Mouse (Mus musculus): ENCODE measurements around the gene H2afy. TPM values are rescaled to one million over a fixed set of nuclear protein-coding genes. Genes with fewer than 3 reads are reported as not detected.

H2afy gene
- polyA plus RNA-seq, 1 experiment from 2014 or later = 246 TPM

- H3K4me3 ChIP-seq (ENCODE audit: low read depth, low read length) = no peak overlapping the region
- peaks cover 6% of the 10 kb centered on the region for H3K4me1 ChIP-seq (ENCODE audit: control insufficient read depth, insufficient read depth, low read length)
- H3K36me3 ChIP-seq (ENCODE audit: control insufficient read depth, insufficient read depth, low read length) = no peaks in the 10 kb centered on the region
- WGBS = 38% methylated on average over 6 of the region's 6 CpGs
- H3K4me2 ChIP-seq (ENCODE audit: low read depth, low read length) = no peak overlapping the region
- H3K9ac ChIP-seq (ENCODE audit: low read depth, low read length) = no peak overlapping the region
- ATAC-seq (ENCODE audit: low read depth) (no peak), DNase-seq (ENCODE audit: low spot score) (no peak)
- no peaks in the 10 kb centered on the region for H3K27me3 ChIP-seq (replicated peaks; ENCODE audit: control insufficient read depth, insufficient read depth, low read length)
- no peaks in the 10 kb centered on the region for H3K9me3 ChIP-seq (ENCODE audit: control insufficient read depth, low read length)
- H3K27ac ChIP-seq (replicated peaks; ENCODE audit: low read depth, low read length) = no peak overlapping the region; the same call in 1 of the 2 replicates
Measured at GRCm38 (mm10) chr13:56139167-56139751, 3.1 kb upstream of the H2afy start.

GRCm38 (mm10) chr13:56135231-56136052 is 719 bp downstream of the H2afy start:
- DNase-seq (ENCODE audit: low spot score) (peak; percentile 89), ATAC-seq (ENCODE audit: low read depth) (peak; percentile 90)
- Histone ChIP-seq H3K36me3 (ENCODE audit: control insufficient read depth, insufficient read depth, low read length) (peaks cover 7% of the 10 kb centered on the region; the same call in 1 of the 2 replicates), H3K27ac (replicated peaks; ENCODE audit: low read depth, low read length) (peak overlapping the region; percentile 89), H3K4me3 (ENCODE audit: low read depth, low read length) (peak overlapping the region; percentile 80), H3K9ac (ENCODE audit: low read depth, low read length) (peak overlapping the region; percentile 99), H3K27me3 (replicated peaks; ENCODE audit: control insufficient read depth, insufficient read depth, low read length) (no peaks in the 10 kb centered on the region), H3K4me2 (ENCODE audit: low read depth, low read length) (peak overlapping the region; percentile 66), H3K4me1 (ENCODE audit: control insufficient read depth, insufficient read depth, low read length) (peaks cover 14% of the 10 kb centered on the region), H3K9me3 (ENCODE audit: control insufficient read depth, low read length) (no peaks in the 10 kb centered on the region)
- WGBS = 6% methylated on average over 9 of the region's 89 CpGs

- under 1% methylated on average over 21 of the region's 50 CpGs for WGBS
- DNase-seq (ENCODE audit: low spot score) (no peak), ATAC-seq (ENCODE audit: low read depth) (peak; percentile 31)
- H3K9ac ChIP-seq (ENCODE audit: low read depth, low read length) = peak overlapping the region; percentile 99
- H3K4me1 ChIP-seq (ENCODE audit: control insufficient read depth, insufficient read depth, low read length) = peaks cover 14% of the 10 kb centered on the region
- H3K9me3 ChIP-seq (ENCODE audit: control insufficient read depth, low read length) = no peaks in the 10 kb centered on the region
- H3K36me3 ChIP-seq (ENCODE audit: control insufficient read depth, insufficient read depth, low read length) = peaks cover 14% of the 10 kb centered on the region; the same call in 1 of the 2 replicates
- peak overlapping the region; percentile 89 for H3K27ac ChIP-seq (replicated peaks; ENCODE audit: low read depth, low read length)
- H3K4me2 ChIP-seq (ENCODE audit: low read depth, low read length) = peak overlapping the region; percentile 66
- H3K4me3 ChIP-seq (ENCODE audit: low read depth, low read length) = peak overlapping the region; percentile 80
- no peaks in the 10 kb centered on the region for H3K27me3 ChIP-seq (replicated peaks; ENCODE audit: control insufficient read depth, insufficient read depth, low read length)
Measured at GRCm38 (mm10) chr13:56134631-56135181, 1.5 kb downstream of the H2afy start.

GRCm38 (mm10) chr13:56134031-56134430 is 2.1 kb downstream of the H2afy start:
- H3K9me3 ChIP-seq (ENCODE audit: control insufficient read depth, low read length) = no peaks in the 10 kb centered on the region
- no peak for DNase-seq (ENCODE audit: low spot score)
- peak overlapping the region; percentile 80 for H3K4me3 ChIP-seq (ENCODE audit: low read depth, low read length)
- WGBS = 35% methylated on average over 5 of the region's 5 CpGs
- ATAC-seq (ENCODE audit: low read depth) = no peak
- H3K27me3 ChIP-seq (replicated peaks; ENCODE audit: control insufficient read depth, insufficient read depth, low read length) = no peaks in the 10 kb centered on the region
- peaks cover 14% of the 10 kb centered on the region for H3K4me1 ChIP-seq (ENCODE audit: control insufficient read depth, insufficient read depth, low read length)
- peak overlapping the region; percentile 66 for H3K4me2 ChIP-seq (ENCODE audit: low read depth, low read length)
- H3K9ac ChIP-seq (ENCODE audit: low read depth, low read length) = peak overlapping the region; percentile 99
- H3K27ac ChIP-seq (replicated peaks; ENCODE audit: low read depth, low read length) = no peak overlapping the region
- peaks cover 16% of the 10 kb centered on the region; the same call in 1 of the 2 replicates for H3K36me3 ChIP-seq (ENCODE audit: control insufficient read depth, insufficient read depth, low read length)

- ATAC-seq (ENCODE audit: low read depth) (no peak), DNase-seq (ENCODE audit: low spot score) (no peak)
- WGBS = 85% methylated on average over 7 of the region's 7 CpGs
- no peaks in the 10 kb centered on the region for H3K9me3 ChIP-seq (ENCODE audit: control insufficient read depth, low read length)
- no peak overlapping the region for H3K4me3 ChIP-seq (ENCODE audit: low read depth, low read length)
- H3K4me2 ChIP-seq (ENCODE audit: low read depth, low read length) = 0 out of 2 replicates have a peak overlapping the region, but pooled peaks have one; percentile 66
- H3K4me1 ChIP-seq (ENCODE audit: control insufficient read depth, insufficient read depth, low read length) = peaks cover 14% of the 10 kb centered on the region
- no peaks in the 10 kb centered on the region for H3K27me3 ChIP-seq (replicated peaks; ENCODE audit: control insufficient read depth, insufficient read depth, low read length)
- no peak overlapping the region for H3K9ac ChIP-seq (ENCODE audit: low read depth, low read length)
- peaks cover 23% of the 10 kb centered on the region for H3K36me3 ChIP-seq (ENCODE audit: control insufficient read depth, insufficient read depth, low read length)
- no peak overlapping the region for H3K27ac ChIP-seq (replicated peaks; ENCODE audit: low read depth, low read length)
Measured at GRCm38 (mm10) chr13:56132941-56133340, 3.2 kb downstream of the H2afy start.

GRCm38 (mm10) chr13:56132326-56132936 is 3.7 kb downstream of the H2afy start:
- H3K4me3 ChIP-seq (ENCODE audit: low read depth, low read length) = no peak overlapping the region

GRCm38 (mm10) chr13:56130544-56130943 is 5.6 kb downstream of the H2afy start:
- no peak overlapping the region for H3K27ac ChIP-seq (replicated peaks; ENCODE audit: low read depth, low read length)
- H3K9me3 ChIP-seq (ENCODE audit: control insufficient read depth, low read length) = 0 out of 2 replicates have a peak, but pooled peaks cover 3% of the 10 kb centered on the region
- H3K27me3 ChIP-seq (replicated peaks; ENCODE audit: control insufficient read depth, insufficient read depth, low read length) = no peaks in the 10 kb centered on the region
- DNase-seq (ENCODE audit: low spot score) = no peak
- H3K4me1 ChIP-seq (ENCODE audit: control insufficient read depth, insufficient read depth, low read length) = peaks cover 8% of the 10 kb centered on the region
- no peak for ATAC-seq (ENCODE audit: low read depth)
- no peak overlapping the region for H3K4me2 ChIP-seq (ENCODE audit: low read depth, low read length)
- H3K4me3 ChIP-seq (ENCODE audit: low read depth, low read length) = no peak overlapping the region
- no peak overlapping the region for H3K9ac ChIP-seq (ENCODE audit: low read depth, low read length)
- peaks cover 47% of the 10 kb centered on the region for H3K36me3 ChIP-seq (ENCODE audit: control insufficient read depth, insufficient read depth, low read length)
- 83% methylated on average over 8 of the region's 8 CpGs for WGBS

More at GRCm38 (mm10) chr13:56132326-56132936, 3.7 kb downstream of the H2afy start:
- no peaks in the 10 kb centered on the region for H3K27me3 ChIP-seq (replicated peaks; ENCODE audit: control insufficient read depth, insufficient read depth, low read length)
- 71% methylated on average over 11 of the region's 11 CpGs for WGBS
- H3K4me2 ChIP-seq (ENCODE audit: low read depth, low read length) = no peak overlapping the region
- 0 out of 2 replicates have a peak, but pooled peaks cover 3% of the 10 kb centered on the region for H3K9me3 ChIP-seq (ENCODE audit: control insufficient read depth, low read length)
- no peak overlapping the region for H3K9ac ChIP-seq (ENCODE audit: low read depth, low read length)
- ATAC-seq (ENCODE audit: low read depth) (no peak), DNase-seq (ENCODE audit: low spot score) (no peak)
- peaks cover 14% of the 10 kb centered on the region for H3K4me1 ChIP-seq (ENCODE audit: control insufficient read depth, insufficient read depth, low read length)
- peaks cover 28% of the 10 kb centered on the region for H3K36me3 ChIP-seq (ENCODE audit: control insufficient read depth, insufficient read depth, low read length)
- H3K27ac ChIP-seq (replicated peaks; ENCODE audit: low read depth, low read length) = no peak overlapping the region

GRCm38 (mm10) chr13:56129578-56129977 is 6.6 kb downstream of the H2afy start:
- H3K4me1 ChIP-seq (ENCODE audit: control insufficient read depth, insufficient read depth, low read length) = peaks cover 8% of the 10 kb centered on the region
- 91% methylated on average over 3 of the region's 3 CpGs for WGBS
- DNase-seq (ENCODE audit: low spot score) (no peak), ATAC-seq (ENCODE audit: low read depth) (no peak)
- H3K36me3 ChIP-seq (ENCODE audit: control insufficient read depth, insufficient read depth, low read length) = peaks cover 56% of the 10 kb centered on the region
- H3K4me3 ChIP-seq (ENCODE audit: low read depth, low read length) = no peak overlapping the region
- 0 out of 2 replicates have a peak, but pooled peaks cover 3% of the 10 kb centered on the region for H3K9me3 ChIP-seq (ENCODE audit: control insufficient read depth, low read length)
- H3K9ac ChIP-seq (ENCODE audit: low read depth, low read length) = no peak overlapping the region
- H3K4me2 ChIP-seq (ENCODE audit: low read depth, low read length) = no peak overlapping the region
- no peaks in the 10 kb centered on the region for H3K27me3 ChIP-seq (replicated peaks; ENCODE audit: control insufficient read depth, insufficient read depth, low read length)
- no peak overlapping the region for H3K27ac ChIP-seq (replicated peaks; ENCODE audit: low read depth, low read length)
